Mouse (Mus musculus) CH12.LX (cell line): Measurements from ENCODE around the gene Ucp2. TPM values are rescaled to one million over a fixed set of nuclear protein-coding genes. Genes with fewer than 3 reads are reported as not detected.

ENCODE experiments used
- DNase-seq: peaks from one replicate; pipeline ENCODE4 v3.0.0-alpha.2; 2013; ENCODE audit errors: extremely low read depth
- H3K27ac ChIP-seq: 2 replicates; pipeline ENCODE4 v1.5.1; 2012; ENCODE audit warnings: low read depth, mild to moderate bottlenecking, control low read depth, moderate library complexity; ENCODE audit not compliant: insufficient read depth
- H3K27me3 ChIP-seq: replicated peaks from 2 replicates; pipeline ENCODE3; 2012; ENCODE audit warnings: inconsistent platforms
- H3K36me3 ChIP-seq, 2 experiments: replicated peaks in 1 of 2; 2 replicates each; pipeline versions ENCODE3 to v1.6.1; 2012; ENCODE audit warnings: inconsistent platforms in 1 of 2, low read length in 1 of 2, mild to moderate bottlenecking in 1 of 2, mixed read lengths in 1 of 2, moderate library complexity in 1 of 2; ENCODE audit not compliant: control insufficient read depth in 1 of 2, insufficient read depth in 1 of 2
- H3K4me1 ChIP-seq, 2 experiments: 2 replicates each; pipeline ENCODE4 v1.6.1; 2012; ENCODE audit warnings: inconsistent platforms in 1 of 2, moderate library complexity in 1 of 2; ENCODE audit not compliant: insufficient read depth in 2 of 2, control insufficient read depth in 1 of 2
- H3K4me2 ChIP-seq: 2 replicates; pipeline ENCODE4 v1.6.1; 2012; ENCODE audit warnings: low read depth, mild to moderate bottlenecking, control low read depth; ENCODE audit not compliant: poor library complexity, insufficient read depth, severe bottlenecking
- H3K4me3 ChIP-seq, 3 experiments: fragments of 150-350 bp in 1 of 3; sonication (generic) in 1 of 3; replicated peaks in 1 of 3; 2 replicates each; pipeline versions ENCODE3 to v1.5.1; 2011 to 2012; ENCODE audit warnings: low read depth in 2 of 3, low read length in 2 of 3, mild to moderate bottlenecking in 2 of 3, moderate library complexity in 2 of 3, control low read depth in 1 of 3, improper control_type of control experiment in 1 of 3, inconsistent platforms in 1 of 3, mixed read lengths in 1 of 3; ENCODE audit not compliant: poor library complexity in 1 of 3
- H3K79me2 ChIP-seq: replicated peaks from 2 replicates; pipeline ENCODE4 v1.6.1; 2012; ENCODE audit warnings: mild to moderate bottlenecking, moderate library complexity; ENCODE audit not compliant: control insufficient read depth, poor library complexity, insufficient read depth, severe bottlenecking; ENCODE audit errors: extremely low read depth
- H3K9ac ChIP-seq: 2 replicates; pipeline ENCODE4 v1.6.1; 2012; ENCODE audit warnings: low read depth, mild to moderate bottlenecking, control low read depth, moderate library complexity; ENCODE audit not compliant: insufficient read depth
- H3K9me3 ChIP-seq: replicated peaks from 2 replicates; pipeline ENCODE3; 2012; ENCODE audit warnings: low read length, inconsistent platforms, mixed read lengths
- BHLHE40 ChIP-seq: IDR thresholded peaks from 2 replicates; pipeline ENCODE4 v1.6.1; 2011; ENCODE audit warnings: mild to moderate bottlenecking, low read depth, low read length, improper control_type of control experiment
- CHD1 ChIP-seq: IDR thresholded peaks from 2 replicates; pipeline ENCODE4 v1.6.1; 2012; ENCODE audit warnings: low read depth, low read length, improper control_type of control experiment, inconsistent platforms
- CHD2 ChIP-seq: IDR thresholded peaks from 2 replicates; pipeline ENCODE4 v1.6.1; 2011; ENCODE audit warnings: low read length, improper control_type of control experiment
- CTCF ChIP-seq, 2 experiments: IDR thresholded peaks in 1 of 2; conservative IDR thresholded peaks in 1 of 2; 2 replicates each; pipeline ENCODE4 v1.5.1; 2011 to 2012; ENCODE audit warnings: low read depth in 2 of 2, low read length in 2 of 2, improper control_type of control experiment in 1 of 2, inconsistent platforms in 1 of 2, mild to moderate bottlenecking in 1 of 2, moderate library complexity in 1 of 2
- E2F4 ChIP-seq: IDR thresholded peaks from 2 replicates; pipeline ENCODE4 v1.6.1; 2011; ENCODE audit warnings: low read depth, low read length, improper control_type of control experiment; ENCODE audit not compliant: insufficient replicate concordance
- ELF1 ChIP-seq: IDR thresholded peaks from 2 replicates; pipeline ENCODE4 v1.6.1; 2014; ENCODE audit warnings: low read depth, mild to moderate bottlenecking, inconsistent platforms, low read length, improper control_type of control experiment
- EP300 ChIP-seq: IDR thresholded peaks from 2 replicates; pipeline ENCODE4 v1.6.1; 2011; ENCODE audit warnings: low read length, improper control_type of control experiment
- ETS1 ChIP-seq: conservative IDR thresholded peaks from 2 replicates; pipeline ENCODE4 v1.6.1; 2012; ENCODE audit warnings: low read depth, mild to moderate bottlenecking, inconsistent platforms, low read length, improper control_type of control experiment, moderate library complexity
- GABPA ChIP-seq: IDR thresholded peaks from 2 replicates; pipeline ENCODE4 v1.6.1; 2012; ENCODE audit warnings: low read depth, low read length, improper control_type of control experiment, inconsistent platforms; ENCODE audit not compliant: insufficient replicate concordance
- HCFC1 ChIP-seq: IDR thresholded peaks from 2 replicates; pipeline ENCODE4 v1.6.1; 2012; ENCODE audit warnings: low read depth, mild to moderate bottlenecking, inconsistent platforms, low read length, improper control_type of control experiment
- IRF4 ChIP-seq: IDR thresholded peaks from 2 replicates; pipeline ENCODE4 v1.6.1; 2014; ENCODE audit warnings: low read depth, mild to moderate bottlenecking, inconsistent platforms, low read length, improper control_type of control experiment
- JUN ChIP-seq: IDR thresholded peaks from 2 replicates; pipeline ENCODE4 v1.6.1; 2011; ENCODE audit warnings: low read depth, mild to moderate bottlenecking, low read length, improper control_type of control experiment, moderate library complexity; ENCODE audit not compliant: insufficient read depth
- JUND ChIP-seq: conservative IDR thresholded peaks from 2 replicates; pipeline ENCODE4 v1.6.1; 2011; ENCODE audit warnings: low read depth, low read length, improper control_type of control experiment
- KAT2A ChIP-seq: IDR thresholded peaks from 2 replicates; pipeline ENCODE4 v1.6.1; 2012; ENCODE audit warnings: low read length, improper control_type of control experiment, inconsistent platforms; ENCODE audit not compliant: insufficient replicate concordance
- MAFK ChIP-seq: IDR thresholded peaks from 2 replicates; pipeline ENCODE4 v1.6.1; 2011; ENCODE audit warnings: low read length, improper control_type of control experiment; ENCODE audit not compliant: insufficient replicate concordance
- MAX ChIP-seq: IDR thresholded peaks from 2 replicates; pipeline ENCODE4 v1.6.1; 2011; ENCODE audit warnings: low read length, improper control_type of control experiment
- MAZ ChIP-seq: IDR thresholded peaks from 2 replicates; pipeline ENCODE4 v1.6.1; 2012; ENCODE audit warnings: low read depth, mild to moderate bottlenecking, inconsistent platforms, low read length, improper control_type of control experiment, moderate library complexity
- MEF2A ChIP-seq: IDR thresholded peaks from 2 replicates; pipeline ENCODE4 v1.6.1; 2014; ENCODE audit warnings: low read depth, mild to moderate bottlenecking, inconsistent platforms, low read length, improper control_type of control experiment, borderline replicate concordance
- MXI1 ChIP-seq: IDR thresholded peaks from 2 replicates; pipeline ENCODE4 v1.6.1; 2011; ENCODE audit warnings: mild to moderate bottlenecking, low read depth, low read length, improper control_type of control experiment
- MYC ChIP-seq: IDR thresholded peaks from 2 replicates; pipeline ENCODE4 v1.6.1; 2011; ENCODE audit warnings: low read depth, mild to moderate bottlenecking, improper control_type of control experiment, low read length
- NELFE ChIP-seq: IDR thresholded peaks from 2 replicates; pipeline ENCODE4 v1.6.1; 2011; ENCODE audit warnings: low read depth, low read length, improper control_type of control experiment
- NRF1 ChIP-seq: IDR thresholded peaks from 2 replicates; pipeline ENCODE4 v1.6.1; 2014; ENCODE audit warnings: low read depth, mild to moderate bottlenecking, inconsistent platforms, low read length, improper control_type of control experiment, moderate library complexity
- PAX5 ChIP-seq: IDR thresholded peaks from 2 replicates; pipeline ENCODE4 v1.6.1; 2012; ENCODE audit warnings: low read length, inconsistent platforms, mixed read lengths
- POLR2A ChIP-seq: IDR thresholded peaks from 2 replicates; pipeline ENCODE4 v1.6.1; 2011; ENCODE audit warnings: low read depth, mild to moderate bottlenecking, improper control_type of control experiment, low read length
- POLR2AphosphoS2 ChIP-seq: IDR thresholded peaks from 2 replicates; pipeline ENCODE4 v1.6.1; 2011; ENCODE audit warnings: low read depth, low read length, improper control_type of control experiment
- RAD21 ChIP-seq: IDR thresholded peaks from 2 replicates; pipeline ENCODE4 v1.6.1; 2011; ENCODE audit warnings: low read depth, mild to moderate bottlenecking, low read length, improper control_type of control experiment, moderate library complexity
- RCOR1 ChIP-seq: conservative IDR thresholded peaks from 2 replicates; pipeline ENCODE4 v1.6.1; 2012; ENCODE audit warnings: low read depth, mild to moderate bottlenecking, inconsistent platforms, low read length, improper control_type of control experiment
- SIN3A ChIP-seq: IDR thresholded peaks from 2 replicates; pipeline ENCODE4 v1.6.1; 2012; ENCODE audit warnings: low read length, improper control_type of control experiment, inconsistent platforms
- SMC3 ChIP-seq: IDR thresholded peaks from 2 replicates; pipeline ENCODE4 v1.6.1; 2011; ENCODE audit warnings: low read depth, low read length, improper control_type of control experiment
- TBP ChIP-seq: conservative IDR thresholded peaks from 2 replicates; pipeline ENCODE4 v1.6.1; 2011; ENCODE audit warnings: low read depth, low read length, improper control_type of control experiment
- TCF12 ChIP-seq: IDR thresholded peaks from 2 replicates; pipeline ENCODE4 v1.6.1; 2014; ENCODE audit warnings: low read depth, mild to moderate bottlenecking, inconsistent platforms, low read length, improper control_type of control experiment
- UBTF ChIP-seq: IDR thresholded peaks from 2 replicates; pipeline ENCODE4 v1.6.1; 2012; ENCODE audit warnings: low read depth, mild to moderate bottlenecking, inconsistent platforms, low read length, improper control_type of control experiment, moderate library complexity
- USF1 ChIP-seq: IDR thresholded peaks from 2 replicates; pipeline ENCODE4 v1.6.1; 2014; ENCODE audit warnings: low read depth, mild to moderate bottlenecking, inconsistent platforms, low read length, improper control_type of control experiment
- USF2 ChIP-seq: conservative IDR thresholded peaks from 2 replicates; pipeline ENCODE4 v1.6.1; 2011; ENCODE audit warnings: low read depth, low read length, improper control_type of control experiment
- ZC3H11A ChIP-seq: IDR thresholded peaks from 2 replicates; pipeline ENCODE4 v1.6.1; 2012; ENCODE audit warnings: low read depth, mild to moderate bottlenecking, inconsistent platforms, low read length, improper control_type of control experiment
- ZKSCAN1 ChIP-seq: IDR thresholded peaks from 2 replicates; pipeline ENCODE4 v1.6.1; 2012; ENCODE audit warnings: low read depth, inconsistent platforms, low read length, improper control_type of control experiment, borderline replicate concordance
- ZMIZ1 ChIP-seq: IDR thresholded peaks from 2 replicates; pipeline ENCODE4 v1.6.1; 2012; ENCODE audit warnings: low read depth, mild to moderate bottlenecking, inconsistent platforms, low read length, improper control_type of control experiment
- ZNF384 ChIP-seq: IDR thresholded peaks from 2 replicates; pipeline ENCODE4 v1.6.1; 2012; ENCODE audit warnings: low read depth, low read length, improper control_type of control experiment, inconsistent platforms
- dilution Hi-C: fragments of 300-500 bp; cut with MboI; formaldehyde crosslinking; loops from 2 replicates; pipeline ENCODE4 v1.14.3; 2020; ENCODE audit warnings: low sequenced_read_pairs; ENCODE audit not compliant: extremely low pct_unique_long_range_greater_than_20kb, extremely low pct_ligation_motif_present
- in situ Hi-C: fragments of 300-500 bp; cut with MboI; formaldehyde crosslinking; loops from 3 replicates; pipeline ENCODE4 v1.14.3; 2019; ENCODE audit warnings: low sequenced_read_pairs, low pct_ligation_motif_present, low pct_unique_long_range_greater_than_20kb, mixed read lengths
- polyA plus RNA-seq: library from polyadenylated mRNA; unstranded; fragments of >175 nt; gene quantifications from 2 replicates; pipeline ENCODE4 v1.2.1, GENCODE M21; 2012; ENCODE audit warnings: low read depth; ENCODE audit not compliant: insufficient read length
- total RNA-seq, 2 experiments: library from RNA; depleted of rRNA; stranded (reverse); fragments of 300-350 nt in 1 of 2; fragments of >200 nt in 1 of 2; gene quantifications; 2 replicates each; pipeline ENCODE4 v1.2.3; 2012 to 2014

Ucp2 gene
- 94.0 and 131 TPM in 2 replicates for total RNA-seq (2012; rRNA removed)
- 102 and 131 TPM in 2 replicates for total RNA-seq (2014; rRNA removed)
- 542 and 635 TPM in 2 replicates for polyA plus RNA-seq

DNA sequence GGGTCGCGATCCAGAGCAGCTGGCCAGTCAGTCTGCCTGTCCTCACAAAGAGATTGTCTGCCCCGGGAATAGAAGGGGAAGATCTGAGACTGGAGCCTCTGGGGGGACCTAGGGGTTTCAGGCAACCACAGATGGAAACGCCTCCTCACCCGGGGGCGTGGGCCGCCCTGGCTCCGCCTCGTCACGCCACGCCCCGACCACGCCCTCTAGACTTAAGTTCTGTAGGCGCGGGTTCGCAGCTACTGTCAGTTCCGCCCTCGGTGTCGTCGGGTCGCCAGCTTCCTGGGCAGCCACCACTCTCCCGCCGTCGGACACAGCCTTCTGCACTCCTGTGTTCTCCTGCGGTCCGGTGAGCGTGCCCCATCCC, at the start of gene Ucp2:
TSS of gene Ucp2 (plus strand) at position 221 of the 367 bp plus-strand sequence.
- dilution Hi-C loops = no loop called here
- Histone ChIP-seq H3K27me3 (no peaks in the 10 kb centered on the region), H3K9me3 (no peaks in the 10 kb centered on the region)

DNA sequence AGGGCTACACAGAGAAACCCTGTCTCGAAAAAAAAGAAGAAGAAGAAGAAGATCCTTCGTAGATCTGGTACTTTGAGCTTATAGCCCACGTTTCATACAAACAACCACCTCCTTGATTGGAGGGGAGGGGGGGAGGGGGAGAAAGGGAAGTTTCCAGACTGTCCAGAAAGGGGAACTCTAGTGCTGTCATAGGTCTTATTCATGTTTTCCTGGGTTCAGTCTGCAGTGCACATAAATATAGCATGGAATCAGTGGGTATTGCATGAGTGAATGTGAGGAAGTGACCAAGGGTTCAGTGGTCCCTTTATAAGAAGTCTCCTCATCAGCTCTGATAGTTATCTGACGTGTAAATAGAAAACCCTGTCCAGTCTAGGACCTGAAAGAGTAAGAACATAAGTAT, 49.4 kb upstream of the Ucp2 start:
- DNase-seq = peak; percentile 45
- in situ Hi-C loops = no loop called here

More for the DNA sequence above, at the start of gene Ucp2:
- Histone ChIP-seq H3K9ac (peak within 1 kb of the TSS; percentile 74), H3K79me2 (peaks cover 25% of the 10 kb centered on the region), H3K4me1 (peaks cover 12 to 31% of the 10 kb centered on the region in 2 experiments), H3K36me3 (peaks cover 16 to 36% of the 10 kb centered on the region in 2 experiments), H3K27ac (peak within 1 kb of the TSS; percentile 69), H3K4me3 (peak within 1 kb of the TSS; percentile 75 to 93 (median 86)), H3K4me2 (peak within 1 kb of the TSS; percentile 80)
- TF ChIP-seq JUN (no peak), EP300 (no peak), RCOR1 (no peak), ZKSCAN1 (no peak), UBTF (no peak), CHD2 (no peak), ZMIZ1 (peak; percentile 99), PAX5 (no peak), SIN3A (peak; percentile 93), KAT2A (0 out of 2 replicates have a peak, but pooled peaks have one; percentile 34), MAZ (no peak), ETS1 (no peak), IRF4 (no peak), HCFC1 (peak; percentile 17; the same call in 1 of the 2 replicates), MAFK (no peak), GABPA (no peak), USF2 (no peak), CTCF (conservative IDR thresholded peaks at IDR 0.05 in 1 of 2, IDR thresholded peaks at IDR 0.05 in 1 of 2; ENCODE audit: low read depth in 2 of 2, low read length in 2 of 2) (no peak), MYC (no peak), MXI1 (no peak), SMC3 (no peak), POLR2AphosphoS2 (peak; percentile 98), TBP (peak; percentile 96), NRF1 (peak; percentile 43; the same call in 1 of the 2 replicates), E2F4 (no peak), CHD1 (no peak), ZC3H11A (no peak), JUND (no peak), NELFE (peak; percentile 100), POLR2A (peak; percentile 100), MEF2A (peak; percentile 43; the same call in 1 of the 2 replicates), MAX (no peak), ELF1 (peak; percentile 75), RAD21 (no peak), ZNF384 (no peak), USF1 (no peak), TCF12 (peak; percentile 93), BHLHE40 (no peak)
- peak; percentile 91 for DNase-seq
- in situ Hi-C loops = no loop called here

More for the DNA sequence above, 49.4 kb upstream of the Ucp2 start:
- no peak overlapping the region for H3K4me2 ChIP-seq
- dilution Hi-C loops = no loop called here
- TF ChIP-seq KAT2A (no peak), JUN (no peak), USF2 (no peak)
- H3K36me3 ChIP-seq = peaks cover 54 to 83% of the 10 kb centered on the region in 2 experiments
- no peaks in the 10 kb centered on the region for H3K27me3 ChIP-seq
- H3K9ac ChIP-seq = no peak overlapping the region
- H3K9me3 ChIP-seq = no peaks in the 10 kb centered on the region
- no peaks in the 10 kb centered on the region for H3K79me2 ChIP-seq
- H3K4me1 ChIP-seq = peaks cover 0 to 31% of the 10 kb centered on the region in 2 experiments; a peak in 3 of 4 replicates
- H3K4me3 ChIP-seq = no peak overlapping the region
- no peak overlapping the region for H3K27ac ChIP-seq
